Mouse (Mus musculus): ENCODE data around the gene Tradd.
A peak's percentile ranks its signal among the peaks of the same experiment; 100 is the strongest.
"Not testable (repeated sequence)": the region's sequence is repeated elsewhere in the genome, so short reads cannot be mapped to it uniquely, and the experiment has no call there.

The Tradd gene

GRCm38 (mm10) chr8:105295256-105295655 is 30.8 kb upstream of the Tradd start:
- no peak for DNase-seq

- DNase-seq, result no peak
Observed at GRCm38 (mm10) chr8:105294776-105295175, 30.4 kb upstream of the Tradd start.

- no peak for DNase-seq
Observed at GRCm38 (mm10) chr8:105293405-105293804, 29.0 kb upstream of the Tradd start.

GRCm38 (mm10) chr8:105292471-105292870 is 28.1 kb upstream of the Tradd start:
- DNase-seq, result no peak

GRCm38 (mm10) chr8:105291802-105292201 is 27.4 kb upstream of the Tradd start:
- DNase-seq, result not testable (repeated sequence)

- DNase-seq, result not testable (repeated sequence)
Observed at GRCm38 (mm10) chr8:105291364-105291763, 27.0 kb upstream of the Tradd start.

GRCm38 (mm10) chr8:105290554-105291314 is 26.3 kb upstream of the Tradd start:
- peak; percentile 91 for DNase-seq

GRCm38 (mm10) chr8:105289805-105290460 is 25.5 kb upstream of the Tradd start, which contains the start of gene 4931428F04Rik:
Gene 4931428F04Rik (minus strand): TSS chr8:105289864.
- peak; percentile 55 for DNase-seq

- peak; percentile 88 for DNase-seq
Observed at GRCm38 (mm10) chr8:105288958-105289732, 24.7 kb upstream of the Tradd start.

GRCm38 (mm10) chr8:105288231-105288630 is 23.8 kb upstream of the Tradd start:
- DNase-seq, result no peak

- DNase-seq, result no peak
Observed at GRCm38 (mm10) chr8:105286907-105287306, 22.5 kb upstream of the Tradd start.

- DNase-seq, result no peak
Observed at GRCm38 (mm10) chr8:105285514-105285913, 21.1 kb upstream of the Tradd start.

GRCm38 (mm10) chr8:105283074-105283473 is 18.7 kb upstream of the Tradd start:
- DNase-seq, result peak; percentile 77

- DNase-seq, result no peak
Observed at GRCm38 (mm10) chr8:105282239-105282638, 17.8 kb upstream of the Tradd start.

- no peak for DNase-seq
Observed at GRCm38 (mm10) chr8:105281821-105282220, 17.4 kb upstream of the Tradd start.

GRCm38 (mm10) chr8:105280567-105280966 is 16.2 kb upstream of the Tradd start:
- DNase-seq, result no peak

GRCm38 (mm10) chr8:105278911-105279334 is 14.5 kb upstream of the Tradd start:
- DNase-seq, result peak; percentile 62

- peak; percentile 69 for DNase-seq
Observed at GRCm38 (mm10) chr8:105276292-105277120, 12.1 kb upstream of the Tradd start.

GRCm38 (mm10) chr8:105275840-105276239 is 11.4 kb upstream of the Tradd start, which contains the start of gene Nol3:
Gene Nol3 (plus strand): TSS chr8:105276140.
- no peak for DNase-seq

- DNase-seq, result no peak
Observed at GRCm38 (mm10) chr8:105275387-105275786, 11.0 kb upstream of the Tradd start.

GRCm38 (mm10) chr8:105270916-105271186 is 6.4 kb upstream of the Tradd start:
- no peak for DNase-seq

GRCm38 (mm10) chr8:105270101-105270915 is 5.9 kb upstream of the Tradd start:
- no peak for DNase-seq
